Mouse (Mus musculus) heart, embryonic 11.5 days (tissue): ENCODE results near the gene Vmn2r107. TPM values are rescaled to one million over a fixed set of nuclear protein-coding genes. Genes with fewer than 3 reads are reported as not detected.

ENCODE experiments used
- ATAC-seq: fragments of 200-750 bp; cut with Nextera tagmentation; replicated peaks from 2 replicates; pipeline ENCODE4 v1.8.0; 2017; ENCODE audit warnings: moderate library complexity; ENCODE audit not compliant: insufficient number of reproducible peaks, low FRiP score, low TSS enrichment
- H3K27ac ChIP-seq: fragments of 300-500 bp; sonication (generic); 2 replicates; pipeline ENCODE4 v1.5.1; 2014; ENCODE audit warnings: mild to moderate bottlenecking, low read depth, low read length
- H3K27me3 ChIP-seq: fragments of 300-500 bp; sonication (generic); 2 replicates; pipeline ENCODE4 v1.6.1; 2014; ENCODE audit warnings: mild to moderate bottlenecking, low read length, mixed read lengths; ENCODE audit not compliant: control insufficient read depth, insufficient read depth
- H3K36me3 ChIP-seq: fragments of 300-500 bp; sonication (generic); 2 replicates; pipeline ENCODE4 v1.6.1; 2014; ENCODE audit warnings: mild to moderate bottlenecking, low read length, moderate library complexity, mixed read lengths; ENCODE audit not compliant: control insufficient read depth, insufficient read depth
- H3K4me1 ChIP-seq: fragments of 300-500 bp; sonication (generic); 2 replicates; pipeline ENCODE4 v1.6.1; 2014; ENCODE audit warnings: low read length; ENCODE audit not compliant: control insufficient read depth, insufficient read depth
- H3K4me2 ChIP-seq: fragments of 300-500 bp; sonication (generic); 2 replicates; pipeline ENCODE4 v1.6.1; 2014; ENCODE audit warnings: mild to moderate bottlenecking, moderate library complexity
- H3K4me3 ChIP-seq: fragments of 300-500 bp; sonication (generic); 2 replicates; pipeline ENCODE4 v1.5.1; 2014; ENCODE audit warnings: low read depth, low read length
- H3K9ac ChIP-seq: fragments of 300-500 bp; sonication (generic); 2 replicates; pipeline ENCODE4 v1.6.1; 2014; ENCODE audit warnings: mild to moderate bottlenecking, low read depth, low read length, moderate library complexity
- H3K9me3 ChIP-seq: fragments of 300-500 bp; sonication (generic); replicated peaks from 2 replicates; pipeline ENCODE4 v1.6.1; 2016; ENCODE audit warnings: low read length; ENCODE audit not compliant: control insufficient read depth
- WGBS: fragments of 180-500 bp; shearing (Covaris S2); extraction: QIAGEN DNeasy Blood & Tissue Kit; methylation state at CpG from one replicate; pipeline ENCODE4 v1.1.7; 2014; ENCODE audit not compliant: insufficient replicate concordance; 5-methylcytosine and 5-hydroxymethylcytosine counted together
- polyA plus RNA-seq: library from polyadenylated mRNA; unstranded; fragments of >200 nt; fragmentation: Nextera tagmentation; extraction: Ambion mirVana; gene quantifications from 2 replicates; pipeline ENCODE4 v1.2.1, GENCODE M21; 2014

Gene Vmn2r107
- polyA plus RNA-seq = not detected in 2 replicates

GRCm38 (mm10) chr17:20344942-20345341, at the start of gene Vmn2r107:
Gene Vmn2r107 (plus strand): TSS chr17:20345242.
- 52% methylated on average over 2 of the region's 2 CpGs for WGBS
- Histone ChIP-seq H3K9me3 (no peaks in the 10 kb centered on the region; the same call in 1 of the 2 replicates), H3K36me3 (no peaks in the 10 kb centered on the region), H3K4me3 (no peak within 1 kb of the TSS), H3K4me1 (no peaks in the 10 kb centered on the region), H3K27me3 (no peaks in the 10 kb centered on the region), H3K4me2 (no peak within 1 kb of the TSS), H3K27ac (no peak within 1 kb of the TSS), H3K9ac (no peak within 1 kb of the TSS)
- no peak for ATAC-seq

- no peaks in the 10 kb centered on the region for H3K4me1 ChIP-seq
- no peak overlapping the region for H3K9ac ChIP-seq
- no peak overlapping the region for H3K4me2 ChIP-seq
- H3K9me3 ChIP-seq = no peaks in the 10 kb centered on the region
- no peaks in the 10 kb centered on the region for H3K27me3 ChIP-seq
- 90% methylated on average over 1 of the region's 1 CpGs for WGBS
- no peak overlapping the region for H3K27ac ChIP-seq
- no peaks in the 10 kb centered on the region for H3K36me3 ChIP-seq
- no peak for ATAC-seq
- H3K4me3 ChIP-seq = no peak overlapping the region
These were observed 39.3 kb upstream of the Vmn2r107 start for GRCm38 (mm10) chr17:20305790-20306189.

GRCm38 (mm10) chr17:20399105-20399504, 54.1 kb downstream of the Vmn2r107 start:
- no peak overlapping the region for H3K4me3 ChIP-seq
- peaks cover 11% of the 10 kb centered on the region for H3K9me3 ChIP-seq
- ATAC-seq = no peak
- WGBS = 41% methylated on average over 2 of the region's 2 CpGs
- H3K4me1 ChIP-seq = no peaks in the 10 kb centered on the region
- H3K27me3 ChIP-seq = no peaks in the 10 kb centered on the region
- no peak overlapping the region for H3K27ac ChIP-seq
- no peaks in the 10 kb centered on the region for H3K36me3 ChIP-seq
- H3K9ac ChIP-seq = no peak overlapping the region
- H3K4me2 ChIP-seq = no peak overlapping the region

GRCm38 (mm10) chr17:20413846-20414245, 68.8 kb downstream of the Vmn2r107 start, which contains the start of gene Vmn1r224:
Gene Vmn1r224 (plus strand): TSS chr17:20414146.
- ATAC-seq = no peak
- H3K4me1 ChIP-seq = no peaks in the 10 kb centered on the region
- H3K9me3 ChIP-seq = peaks cover 4% of the 10 kb centered on the region; the same call in 1 of the 2 replicates
- H3K27ac ChIP-seq = no peak within 1 kb of the TSS
- H3K4me3 ChIP-seq = no peak within 1 kb of the TSS
- no peak within 1 kb of the TSS for H3K4me2 ChIP-seq
- H3K36me3 ChIP-seq = no peaks in the 10 kb centered on the region
- H3K27me3 ChIP-seq = no peaks in the 10 kb centered on the region
- no peak within 1 kb of the TSS for H3K9ac ChIP-seq
- 30% methylated on average over 1 of the region's 1 CpGs for WGBS

Other genes with a start within 250 kb of the Vmn2r107 start
- gene Fpr-rs7, start 231.0 kb upstream of the Vmn2r107 start, polyA plus RNA-seq = not detected in 2 replicates
- gene Fpr-rs6, start 162.1 kb upstream of the Vmn2r107 start, polyA plus RNA-seq = not detected in 2 replicates
- not detected in 2 replicates for gene Vmn2r105, start 110.2 kb upstream of the Vmn2r107 start, polyA plus RNA-seq
- gene Vmn2r106, start 59.7 kb upstream of the Vmn2r107 start, polyA plus RNA-seq = not detected in 2 replicates
- not detected in 2 replicates for gene Vmn1r224, start 68.9 kb downstream of the Vmn2r107 start, polyA plus RNA-seq
- gene Vmn2r108, start 136.1 kb downstream of the Vmn2r107 start, polyA plus RNA-seq = not detected in 2 replicates
- not detected in 2 replicates for gene Vmn1r225, start 152.9 kb downstream of the Vmn2r107 start, polyA plus RNA-seq
- not detected in 2 replicates for gene Vmn2r109, start 219.5 kb downstream of the Vmn2r107 start, polyA plus RNA-seq